Mouse (Mus musculus): Measurements from ENCODE around the gene Snap25.

The Snap25 gene

GRCm38 (mm10) chr2:136713299-136713758 is at the start of gene Snap25:
Snap25 (plus strand) TSS chr2:136713453.
- DNase-seq (ENCODE audit: low read depth, low spot score) = peak; percentile 90

DNA sequence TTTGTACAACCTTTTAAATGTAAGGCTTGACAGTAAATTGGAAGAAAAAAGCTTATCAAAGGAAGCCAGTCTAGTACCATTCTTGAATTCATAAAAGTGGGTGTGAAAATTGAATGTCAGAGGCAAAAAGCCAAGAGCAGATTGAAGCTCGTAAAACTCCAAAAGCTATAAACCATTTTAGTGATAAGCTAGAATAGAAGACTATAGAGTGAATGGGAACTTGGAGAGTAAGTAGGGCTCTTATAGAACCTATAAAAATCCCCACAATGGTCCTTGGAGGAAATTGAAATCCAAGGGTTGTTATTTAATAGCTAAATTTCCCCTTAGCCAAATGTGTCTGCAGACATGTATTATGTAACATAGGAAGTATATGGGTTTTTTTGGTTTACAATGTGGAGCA is 46.3 kb upstream of the Snap25 start:
- DNase-seq (ENCODE audit: low read depth, low spot score) = no peak

DNA sequence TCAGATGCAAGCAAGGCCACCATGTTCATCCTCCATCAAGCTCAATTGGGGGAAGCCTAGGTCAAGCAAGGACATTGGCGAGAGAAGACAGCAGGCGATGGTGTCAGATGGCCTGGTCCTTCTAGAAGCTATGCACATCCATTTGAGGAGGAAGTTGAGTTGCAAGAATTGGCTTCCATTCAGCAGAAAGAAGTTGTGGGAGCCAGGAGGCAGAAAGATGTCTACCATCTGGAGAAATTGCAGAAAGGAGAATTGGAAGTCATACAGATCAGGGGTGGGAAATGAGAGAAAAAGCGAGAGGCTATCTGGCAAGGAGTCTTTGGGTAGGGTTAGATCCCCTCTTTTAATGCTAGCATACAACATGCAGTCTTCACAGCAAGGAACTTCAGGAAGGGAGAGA is 44.1 kb upstream of the Snap25 start:
- DNase-seq (ENCODE audit: low read depth, low spot score) = no peak

GRCm38 (mm10) chr2:136669665-136670064 is 43.6 kb upstream of the Snap25 start:
- no peak for DNase-seq (ENCODE audit: low read depth, low spot score)

DNA sequence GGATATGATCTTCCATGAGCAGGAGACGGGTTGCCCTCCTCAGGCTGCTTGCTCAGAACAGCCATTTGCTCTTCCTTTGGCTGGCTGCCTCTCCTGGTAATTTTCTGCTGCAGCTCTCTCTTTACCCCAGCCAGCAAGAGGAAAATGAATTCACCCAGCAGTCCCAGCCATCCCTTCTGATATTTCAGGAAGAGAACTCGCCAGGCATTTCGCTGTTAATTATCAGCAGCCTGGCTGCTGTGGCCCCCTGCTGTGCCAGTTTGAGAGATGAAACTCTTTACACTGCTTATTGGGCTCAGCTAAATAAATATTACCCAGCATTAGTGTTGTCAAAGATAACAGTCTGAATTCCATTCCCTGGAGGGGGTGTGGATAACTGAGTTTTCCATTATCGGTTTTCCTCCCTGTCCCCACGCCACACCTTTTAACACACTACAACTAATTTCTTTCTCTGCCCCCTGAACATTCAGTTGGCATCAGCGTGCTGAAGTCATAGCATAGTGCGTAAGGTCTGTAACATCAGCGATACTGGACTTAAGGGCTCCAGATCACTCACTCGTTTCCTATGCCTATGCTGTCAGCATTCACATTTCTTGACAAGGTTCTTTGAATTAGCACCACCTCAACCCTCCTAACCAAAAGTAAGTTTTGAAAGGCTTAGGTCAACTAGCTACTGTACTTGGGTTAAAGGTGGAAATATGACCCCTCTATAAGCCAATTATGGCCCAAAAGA is 42.5 kb upstream of the Snap25 start:
- DNase-seq (ENCODE audit: low read depth, low spot score) = no peak

DNA sequence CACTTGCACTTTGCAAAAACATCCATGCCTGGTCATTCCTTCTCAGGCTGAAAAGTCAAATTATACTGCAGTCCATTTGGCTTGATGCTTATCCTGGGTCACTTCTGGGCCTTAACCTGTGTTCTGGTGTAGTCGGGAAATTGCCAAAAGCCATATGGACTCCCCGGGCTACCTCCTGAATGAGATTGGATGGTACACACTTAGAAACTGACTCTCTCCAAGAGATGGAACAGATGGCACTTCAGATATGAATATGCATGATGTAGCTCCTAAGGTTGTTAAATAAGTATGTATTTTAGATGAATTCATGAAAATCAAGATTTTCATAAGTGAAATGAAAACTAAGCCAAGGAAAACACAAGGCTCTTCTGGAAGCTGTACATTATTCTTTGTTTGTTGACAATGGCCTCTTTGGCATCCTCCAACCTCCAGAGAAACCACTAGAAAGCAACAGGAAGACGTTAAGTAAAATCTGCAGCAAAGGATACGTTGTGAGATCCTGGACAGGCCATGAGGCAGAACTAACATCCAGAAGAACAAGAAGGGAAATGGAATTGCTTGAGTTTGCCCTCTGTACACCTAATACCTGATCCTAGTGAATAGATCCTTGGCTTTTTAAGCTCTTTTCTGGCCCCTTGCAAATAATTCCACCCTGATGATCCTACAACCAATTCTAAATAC is 39.0 kb upstream of the Snap25 start:
- DNase-seq (ENCODE audit: low read depth, low spot score) = no peak

GRCm38 (mm10) chr2:136676196-136676595 is 37.1 kb upstream of the Snap25 start:
- DNase-seq (ENCODE audit: low read depth, low spot score) = no peak

DNA sequence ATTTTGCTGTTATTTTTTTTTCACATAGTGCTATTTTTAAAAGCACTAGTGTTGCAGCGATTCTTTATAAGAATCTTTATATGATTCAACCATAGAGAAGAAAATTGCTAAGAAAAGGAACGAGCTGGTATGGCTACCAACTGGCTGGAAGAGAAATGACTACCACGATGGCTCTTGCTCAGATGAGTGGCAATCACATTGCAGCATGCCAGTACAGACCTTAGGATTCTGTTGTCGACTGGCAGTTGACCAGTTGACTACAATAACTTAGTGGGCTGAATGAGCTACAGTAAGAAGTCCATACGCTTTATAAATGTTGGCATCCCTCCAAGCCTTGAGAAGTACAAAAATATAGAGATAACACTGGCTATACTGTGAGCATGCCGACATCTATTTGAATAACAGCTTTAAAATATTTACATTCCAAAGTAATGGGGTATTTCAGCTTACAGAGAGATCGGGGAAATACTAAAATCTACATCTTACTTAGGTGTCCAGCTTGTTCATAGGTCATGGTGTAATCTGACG is 36.3 kb upstream of the Snap25 start:
- no peak for DNase-seq (ENCODE audit: low read depth, low spot score)

DNA sequence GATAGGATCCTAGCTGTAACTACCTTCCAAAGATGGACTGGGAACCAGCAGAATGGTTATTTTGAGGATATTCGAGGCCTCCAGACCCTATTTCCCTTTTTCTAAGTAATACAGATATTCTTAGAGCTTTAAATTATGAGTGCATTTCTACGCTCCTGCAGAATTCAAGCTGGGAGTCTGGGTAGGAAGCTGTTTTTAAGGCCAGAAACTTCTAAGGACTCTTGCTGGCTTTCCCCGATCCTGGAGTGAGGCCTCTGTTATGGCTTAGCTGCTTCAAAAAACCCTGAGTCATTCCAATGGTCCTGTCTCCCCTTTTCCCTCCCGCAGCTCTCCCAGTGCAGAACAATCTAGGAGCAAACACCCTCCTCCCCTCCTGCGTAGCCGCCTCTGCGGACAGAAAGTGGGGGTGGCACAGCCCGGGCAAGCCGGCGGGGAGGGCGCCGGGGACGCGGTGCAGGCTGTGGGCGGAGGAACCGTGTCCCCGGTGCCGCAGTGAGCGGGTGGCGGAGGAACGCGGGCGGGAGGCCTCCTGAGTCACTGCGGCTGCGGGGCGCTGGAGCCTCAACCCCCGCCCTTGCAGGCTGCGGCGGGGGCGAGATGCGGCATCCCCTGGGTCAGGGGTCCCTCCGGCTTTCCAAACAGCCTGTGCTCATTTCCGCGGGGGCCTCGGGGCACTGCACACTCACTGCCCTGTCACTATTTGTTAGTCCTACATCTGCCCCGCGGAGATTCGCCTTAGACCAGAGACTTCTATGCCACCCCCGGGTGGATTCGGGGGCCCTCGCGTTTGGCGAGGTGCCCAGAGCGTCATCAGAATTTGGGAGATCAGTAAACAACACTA is 34.7 kb upstream of the Snap25 start:
- no peak for DNase-seq (ENCODE audit: low read depth, low spot score)

- DNase-seq (ENCODE audit: low read depth, low spot score) = no peak
Measured at GRCm38 (mm10) chr2:136679280-136680221, 33.7 kb upstream of the Snap25 start.

- no peak for DNase-seq (ENCODE audit: low read depth, low spot score)
Measured at GRCm38 (mm10) chr2:136682146-136682860, 30.9 kb upstream of the Snap25 start.

DNA sequence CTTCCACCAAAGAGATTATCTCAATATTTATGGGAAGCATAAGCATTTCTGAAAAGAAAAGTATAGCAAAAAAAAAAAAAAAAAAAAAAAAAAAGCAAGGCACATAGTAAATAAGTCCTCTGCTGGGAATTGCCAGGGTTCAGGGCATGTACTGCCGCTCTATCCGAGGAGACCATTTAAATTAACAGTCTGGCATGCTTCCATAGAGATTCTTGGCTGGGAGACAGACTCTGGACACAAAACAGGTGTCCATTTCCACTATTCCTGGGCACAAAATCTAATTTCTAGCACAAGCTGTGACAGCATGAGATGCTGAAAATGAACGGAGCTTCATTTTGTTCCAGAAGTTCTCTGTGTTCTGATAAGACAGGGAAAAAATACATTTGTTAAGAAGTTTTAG is 27.1 kb upstream of the Snap25 start:
- DNase-seq (ENCODE audit: low read depth, low spot score) = no peak

DNA sequence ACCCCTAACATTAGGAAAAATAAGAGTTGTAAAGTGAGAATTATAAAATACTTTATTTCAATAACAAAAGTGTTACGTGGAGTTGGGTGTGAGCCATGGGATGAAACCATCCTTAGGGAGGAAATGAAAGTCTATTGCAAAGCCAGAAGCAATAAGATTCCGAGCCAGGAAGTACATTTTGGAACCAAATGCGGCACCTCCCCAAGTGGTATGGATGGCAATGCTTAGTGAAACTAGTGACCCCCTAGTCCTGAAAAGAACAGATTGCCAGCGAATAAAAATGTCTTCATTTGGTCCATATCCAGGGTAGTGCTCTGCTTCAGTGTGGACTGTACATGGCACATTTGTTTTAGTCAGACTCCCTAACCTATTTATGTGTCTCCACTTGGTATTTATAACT is 25.9 kb upstream of the Snap25 start:
- no peak for DNase-seq (ENCODE audit: low read depth, low spot score)

GRCm38 (mm10) chr2:136689476-136689875 is 23.8 kb upstream of the Snap25 start:
- DNase-seq (ENCODE audit: low read depth, low spot score) = no peak

- no peak for DNase-seq (ENCODE audit: low read depth, low spot score)
Measured at GRCm38 (mm10) chr2:136691681-136692080, 21.6 kb upstream of the Snap25 start.

- DNase-seq (ENCODE audit: low read depth, low spot score) = no peak
Measured at GRCm38 (mm10) chr2:136699429-136700227, 13.6 kb upstream of the Snap25 start.

- DNase-seq (ENCODE audit: low read depth, low spot score) = no peak
Measured at GRCm38 (mm10) chr2:136703376-136703775, 9.9 kb upstream of the Snap25 start.

GRCm38 (mm10) chr2:136711155-136711554 is 2.1 kb upstream of the Snap25 start:
- no peak for DNase-seq (ENCODE audit: low read depth, low spot score)

- DNase-seq (ENCODE audit: low read depth, low spot score) = no peak
Measured at GRCm38 (mm10) chr2:136711746-136712440, 1.4 kb upstream of the Snap25 start.

All from brain, embryonic 18.5 days (tissue).